Mouse (Mus musculus) kidney, embryonic 14.5 days (tissue): ENCODE results near the gene Ddx11. TPM values are rescaled to one million over a fixed set of nuclear protein-coding genes. Genes with fewer than 3 reads are reported as not detected.

Experiments
- ATAC-seq: fragments of 200-750 bp; cut with Nextera tagmentation; 2 replicates; pipeline ENCODE4 v1.8.0; 2017; ENCODE audit warnings: moderate number of reproducible peaks, mild to moderate bottlenecking, moderate TSS enrichment, moderate library complexity; ENCODE audit not compliant: low FRiP score, low TSS enrichment
- H3K27ac ChIP-seq: fragments of 300-500 bp; sonication (generic); 2 replicates; pipeline ENCODE4 v1.5.1; 2014; ENCODE audit warnings: low read depth, mild to moderate bottlenecking, low read length, moderate library complexity, mixed read lengths
- H3K27me3 ChIP-seq: fragments of 300-500 bp; sonication (generic); 2 replicates; pipeline ENCODE4 v1.6.1; 2014; ENCODE audit warnings: mild to moderate bottlenecking, low read length; ENCODE audit not compliant: control insufficient read depth, insufficient read depth
- H3K36me3 ChIP-seq: fragments of 300-500 bp; sonication (generic); 2 replicates; pipeline ENCODE4 v1.6.1; 2014; ENCODE audit warnings: low read length, mixed read lengths; ENCODE audit not compliant: control insufficient read depth, insufficient read depth
- H3K4me1 ChIP-seq: fragments of 300-500 bp; sonication (generic); 2 replicates; pipeline ENCODE4 v1.6.1; 2014; ENCODE audit warnings: low read length, mixed read lengths; ENCODE audit not compliant: control insufficient read depth, insufficient read depth
- H3K4me2 ChIP-seq: fragments of 300-500 bp; sonication (generic); replicated peaks from 2 replicates; pipeline ENCODE4 v1.6.1; 2014; ENCODE audit warnings: low read depth, mild to moderate bottlenecking, low read length
- H3K4me3 ChIP-seq: fragments of 300-500 bp; sonication (generic); 2 replicates; pipeline ENCODE4 v1.5.1; 2014; ENCODE audit warnings: mild to moderate bottlenecking, low read length
- H3K9ac ChIP-seq: fragments of 300-500 bp; sonication (generic); 2 replicates; pipeline ENCODE4 v1.6.1; 2014; ENCODE audit warnings: low read depth, mild to moderate bottlenecking, low read length, moderate library complexity
- H3K9me3 ChIP-seq: fragments of 300-500 bp; sonication (generic); 2 replicates; pipeline ENCODE4 v1.6.1; 2016; ENCODE audit warnings: low read length; ENCODE audit not compliant: control insufficient read depth
- WGBS: fragments of 180-500 bp; shearing (Covaris S2); extraction: QIAGEN DNeasy Blood & Tissue Kit; methylation state at CpG from one replicate; pipeline ENCODE4 v1.1.7; 2014; 5-methylcytosine and 5-hydroxymethylcytosine counted together
- polyA plus RNA-seq: library from polyadenylated mRNA; unstranded; fragments of >200 nt; fragmentation: Nextera tagmentation; extraction: Ambion mirVana; gene quantifications from 2 replicates; pipeline ENCODE4 v1.2.1, GENCODE M21; 2014

Gene Ddx11
- polyA plus RNA-seq, 1 experiment from 2014 or later = 26.3 TPM

GRCm38 (mm10) chr17:66108198-66108597, 15.1 kb upstream of the Ddx11 start:
- Histone ChIP-seq H3K27me3 (no peaks in the 10 kb centered on the region), H3K4me3 (no peak overlapping the region), H3K36me3 (no peaks in the 10 kb centered on the region), H3K27ac (no peak overlapping the region), H3K4me1 (peaks cover 14% of the 10 kb centered on the region), H3K9ac (no peak overlapping the region), H3K4me2 (no peak overlapping the region), H3K9me3 (no peaks in the 10 kb centered on the region)
- no peak for ATAC-seq
- 79% methylated on average over 4 of the region's 4 CpGs for WGBS

GRCm38 (mm10) chr17:66110746-66111145, 12.6 kb upstream of the Ddx11 start:
- peak overlapping the region; percentile 60 for H3K4me2 ChIP-seq
- no peak overlapping the region; the same call in 1 of the 2 replicates for H3K27ac ChIP-seq
- no peaks in the 10 kb centered on the region for H3K27me3 ChIP-seq
- WGBS = 35% methylated on average over 6 of the region's 6 CpGs
- peaks cover 18% of the 10 kb centered on the region for H3K36me3 ChIP-seq
- peaks cover 14% of the 10 kb centered on the region for H3K4me1 ChIP-seq
- ATAC-seq = no peak
- H3K4me3 ChIP-seq = peak overlapping the region; percentile 85
- peak overlapping the region; percentile 83; the same call in 1 of the 2 replicates for H3K9ac ChIP-seq
- H3K9me3 ChIP-seq = no peaks in the 10 kb centered on the region

- Histone ChIP-seq H3K36me3 (peaks cover 26% of the 10 kb centered on the region), H3K9me3 (no peaks in the 10 kb centered on the region), H3K4me1 (peaks cover 14% of the 10 kb centered on the region), H3K9ac (peak within 1 kb of the TSS; percentile 83), H3K27me3 (no peaks in the 10 kb centered on the region), H3K4me2 (peak within 1 kb of the TSS; percentile 60), H3K27ac (peak within 1 kb of the TSS; percentile 70), H3K4me3 (peak within 1 kb of the TSS; percentile 85)
- WGBS = under 1% methylated on average over 38 of the region's 41 CpGs
- peak; percentile 98 for ATAC-seq
These were observed 11.8 kb upstream of the Ddx11 start, which contains the start of gene Washc1 for GRCm38 (mm10) chr17:66111402-66111959. Washc1 (plus strand) TSS chr17:66111545.

- Histone ChIP-seq H3K27ac (no peak overlapping the region), H3K4me2 (peak overlapping the region; percentile 60), H3K4me3 (peak overlapping the region; percentile 85), H3K27me3 (no peaks in the 10 kb centered on the region), H3K9me3 (no peaks in the 10 kb centered on the region), H3K4me1 (peaks cover 14% of the 10 kb centered on the region), H3K36me3 (peaks cover 33% of the 10 kb centered on the region), H3K9ac (peak overlapping the region; percentile 83; the same call in 1 of the 2 replicates)
- ATAC-seq = no peak
- 38% methylated on average over 4 of the region's 4 CpGs for WGBS
These were observed 11.2 kb upstream of the Ddx11 start for GRCm38 (mm10) chr17:66112166-66112565.

GRCm38 (mm10) chr17:66118991-66119390, 4.3 kb upstream of the Ddx11 start:
- Histone ChIP-seq H3K27ac (no peak overlapping the region), H3K27me3 (no peaks in the 10 kb centered on the region), H3K9me3 (no peaks in the 10 kb centered on the region), H3K4me2 (no peak overlapping the region), H3K4me1 (peaks cover under 1% of the 10 kb centered on the region; the same call in 1 of the 2 replicates), H3K4me3 (no peak overlapping the region), H3K9ac (no peak overlapping the region), H3K36me3 (peaks cover 56% of the 10 kb centered on the region)
- no peak for ATAC-seq
- 89% methylated on average over 8 of the region's 8 CpGs for WGBS

- Histone ChIP-seq H3K27ac (no peak overlapping the region), H3K27me3 (no peaks in the 10 kb centered on the region), H3K4me2 (no peak overlapping the region), H3K9me3 (no peaks in the 10 kb centered on the region), H3K36me3 (peaks cover 42% of the 10 kb centered on the region), H3K4me1 (peaks cover 16% of the 10 kb centered on the region), H3K4me3 (no peak overlapping the region), H3K9ac (no peak overlapping the region)
- ATAC-seq = no peak
- 75% methylated on average over 1 of the region's 1 CpGs for WGBS
These were observed 2.6 kb upstream of the Ddx11 start for GRCm38 (mm10) chr17:66120701-66121100.

GRCm38 (mm10) chr17:66123816-66124610, 693 bp downstream of the Ddx11 start:
- peaks cover 28% of the 10 kb centered on the region for H3K36me3 ChIP-seq
- no peaks in the 10 kb centered on the region for H3K9me3 ChIP-seq
- H3K27ac ChIP-seq = peak overlapping the region; percentile 91
- H3K9ac ChIP-seq = peak overlapping the region; percentile 78
- peaks cover 16% of the 10 kb centered on the region for H3K4me1 ChIP-seq
- H3K4me3 ChIP-seq = peak overlapping the region; percentile 83
- ATAC-seq = peak; percentile 56; the same call in 1 of the 2 replicates
- 1% methylated on average over 20 of the region's 20 CpGs for WGBS
- H3K4me2 ChIP-seq = peak overlapping the region; percentile 85
- H3K27me3 ChIP-seq = no peaks in the 10 kb centered on the region

GRCm38 (mm10) chr17:66125211-66125610, 1.9 kb downstream of the Ddx11 start:
- Histone ChIP-seq H3K27me3 (no peaks in the 10 kb centered on the region), H3K4me3 (no peak overlapping the region; the same call in 1 of the 2 replicates), H3K4me2 (no peak overlapping the region), H3K9me3 (no peaks in the 10 kb centered on the region), H3K27ac (no peak overlapping the region), H3K9ac (no peak overlapping the region), H3K36me3 (peaks cover 27% of the 10 kb centered on the region), H3K4me1 (peaks cover 16% of the 10 kb centered on the region)
- no peak for ATAC-seq
- WGBS = 69% methylated on average over 5 of the region's 5 CpGs

- no peak overlapping the region for H3K4me3 ChIP-seq
- peaks cover 2% of the 10 kb centered on the region; the same call in 1 of the 2 replicates for H3K4me1 ChIP-seq
- no peak overlapping the region for H3K27ac ChIP-seq
- H3K27me3 ChIP-seq = no peaks in the 10 kb centered on the region
- no peak overlapping the region for H3K9ac ChIP-seq
- peaks cover 3% of the 10 kb centered on the region; the same call in 1 of the 2 replicates for H3K9me3 ChIP-seq
- no peak for ATAC-seq
- peaks cover 68% of the 10 kb centered on the region for H3K36me3 ChIP-seq
- H3K4me2 ChIP-seq = no peak overlapping the region
- 89% methylated on average over 9 of the region's 9 CpGs for WGBS
These were observed 7.1 kb downstream of the Ddx11 start for GRCm38 (mm10) chr17:66130371-66130770.
